29 mouse cellular contexts compared by ENCODE assay signal in genomic region chr12:34688941-34689340, GRCm38 (mm10).
DNase-seq lines count a peak whose midpoint lies in the region; ATAC-seq lines count a peak whose summit lies in the region.
"Had no signal": no experiment of that assay in that cellular context is flagged by ENCODE, and none has a peak within 500 bp of the region (broad histone marks: within the 10 kb centered on the region; RNA-seq: fewer than 3 reads in every experiment).

No protein-coding gene starts in this region.

- no peak overlapping the region for H3K27ac ChIP-seq in forebrain, embryonic 14.5 days (ENCODE audit: low read depth, low read length)
- H3K27ac ChIP-seq in forebrain, embryonic 11.5 days (ENCODE audit: low read depth, low read length): no peak overlapping the region
- H3K27ac ChIP-seq: embryonic facial prominence, embryonic 10.5 days; embryonic facial prominence, embryonic 13.5 days; heart, adult 2 months; heart, embryonic 10.5 days; heart, embryonic 13.5 days; hindbrain, embryonic 14.5 days; hindbrain, postnatal 0 days had no signal

- H3K4me3 ChIP-seq in forebrain, embryonic 14.5 days (ENCODE audit: low read depth, low read length): no peak overlapping the region
- H3K4me3 ChIP-seq in forebrain, embryonic 11.5 days (ENCODE audit: low read depth, low read length): no peak overlapping the region
- H3K4me3 ChIP-seq: embryonic facial prominence, embryonic 10.5 days; embryonic facial prominence, embryonic 13.5 days; erythroblast, embryonic 14.5 days; heart, adult 2 months; heart, embryonic 10.5 days; heart, embryonic 13.5 days had no signal

- H3K9me3 ChIP-seq in forebrain, embryonic 14.5 days (replicated peaks; ENCODE audit: control insufficient read depth, low read length): no peaks in the 10 kb centered on the region
- H3K9me3 ChIP-seq in forebrain, embryonic 11.5 days (ENCODE audit: control insufficient read depth, low read length): no peaks in the 10 kb centered on the region
- H3K9me3 ChIP-seq: embryonic facial prominence, embryonic 10.5 days; embryonic facial prominence, embryonic 13.5 days; heart, embryonic 10.5 days; heart, embryonic 13.5 days had no signal

- ATAC-seq in forebrain, embryonic 14.5 days: peak; percentile 23; the same call in 1 of the 2 replicates
- ATAC-seq in forebrain, embryonic 11.5 days (replicated peaks; ENCODE audit: low FRiP score): no peak
- ATAC-seq: forebrain, embryonic 16.5 days; hindbrain, postnatal 0 days had no signal

- H3K4me1 ChIP-seq in forebrain, embryonic 14.5 days (ENCODE audit: control insufficient read depth, insufficient read depth, low read length): 0 out of 2 replicates have a peak, but pooled peaks cover 2% of the 10 kb centered on the region
- H3K4me1 ChIP-seq in forebrain, embryonic 11.5 days (replicated peaks; ENCODE audit: control insufficient read depth, insufficient read depth, low read length): no peaks in the 10 kb centered on the region
- H3K4me1 ChIP-seq: embryonic facial prominence, embryonic 10.5 days; embryonic facial prominence, embryonic 13.5 days; heart, embryonic 10.5 days had no signal

- H3K27me3 ChIP-seq in forebrain, embryonic 14.5 days (replicated peaks; ENCODE audit: control insufficient read depth, insufficient read depth, low read length): no peaks in the 10 kb centered on the region
- H3K27me3 ChIP-seq in forebrain, embryonic 11.5 days (ENCODE audit: control insufficient read depth, insufficient read depth, low read length): no peaks in the 10 kb centered on the region
- H3K27me3 ChIP-seq: CH12.LX; embryonic facial prominence, embryonic 13.5 days; heart, embryonic 13.5 days had no signal

- H3K9ac ChIP-seq in forebrain, embryonic 14.5 days (ENCODE audit: low read length): no peak overlapping the region
- no peak overlapping the region for H3K9ac ChIP-seq in forebrain, embryonic 11.5 days (ENCODE audit: low read length)
- H3K9ac ChIP-seq: embryonic facial prominence, embryonic 13.5 days; heart, embryonic 13.5 days; hindbrain, embryonic 14.5 days had no signal

- H3K36me3 ChIP-seq in forebrain, embryonic 14.5 days (ENCODE audit: control insufficient read depth, insufficient read depth, low read length): no peaks in the 10 kb centered on the region
- H3K36me3 ChIP-seq in forebrain, embryonic 11.5 days (ENCODE audit: control insufficient read depth, insufficient read depth, low read length): no peaks in the 10 kb centered on the region
- H3K36me3 ChIP-seq: embryonic facial prominence, embryonic 10.5 days; embryonic facial prominence, embryonic 13.5 days; G1E; heart, embryonic 10.5 days; heart, embryonic 13.5 days had no signal

- H3K4me2 ChIP-seq in forebrain, embryonic 14.5 days (ENCODE audit: low read length): no peak overlapping the region
- H3K4me2 ChIP-seq in forebrain, embryonic 11.5 days (ENCODE audit: low read depth, low read length, severe bottlenecking): no peak overlapping the region
- H3K4me2 ChIP-seq: embryonic facial prominence, embryonic 13.5 days; heart, embryonic 13.5 days; hindbrain, embryonic 14.5 days had no signal

- peak; percentile 22 for DNase-seq in forebrain, embryonic 14.5 days (ENCODE audit: low spot score)
- no peak for DNase-seq in forebrain, embryonic 11.5 days (ENCODE audit: low spot score)
- peak; percentile 43 for DNase-seq in Muller cell, postnatal 12 days (ENCODE audit: inconsistent ontology term)
- peak; percentile 70 for DNase-seq in retina, embryonic 14.5 days (ENCODE audit: low spot score)
- DNase-seq in ovary, postnatal 36 days (ENCODE audit: low spot score): no peak
- no peak for DNase-seq in layer of hippocampus, adult 9-11 months
- DNase-seq: adrenal gland, adult 2 months; adrenal gland, postnatal 14 days; B cell, adult 2 months; cerebellum, adult 11-12 months; cerebellum, adult 8-10 months; cerebellum, postnatal 10 days; cerebellum, postnatal 36 days; embryo, embryonic 11 days; gastrocnemius, postnatal 10 days; gastrocnemius, postnatal 36 days; heart, adult 2 months; heart, postnatal 14 days; heart, postnatal 4 days had no signal

- 42% methylated on average over 4 of the region's 4 CpGs for WGBS in forebrain, embryonic 14.5 days
- WGBS in forebrain, embryonic 11.5 days: 67% methylated on average over 4 of the region's 4 CpGs

Comparison
In these comparisons a context has a peak if more than half of its experiments do, and no peak if none do; other contexts are left out.
1. DNase-seq: peak in forebrain, embryonic 14.5 days (single experiment), Muller cell, postnatal 12 days (single experiment) and retina, embryonic 14.5 days (single experiment); none in forebrain, embryonic 11.5 days (single experiment), ovary, postnatal 36 days (single experiment) and layer of hippocampus, adult 9-11 months (single experiment).